Mouse (Mus musculus) ES-CJ7 (cell line): ENCODE measurements around the gene Tifa.

ENCODE experiments used
- DNase-seq: peaks from one replicate; pipeline ENCODE4 v3.0.0; 2011; ENCODE audit warnings: low read depth, low spot score

Gene Tifa

DNA sequence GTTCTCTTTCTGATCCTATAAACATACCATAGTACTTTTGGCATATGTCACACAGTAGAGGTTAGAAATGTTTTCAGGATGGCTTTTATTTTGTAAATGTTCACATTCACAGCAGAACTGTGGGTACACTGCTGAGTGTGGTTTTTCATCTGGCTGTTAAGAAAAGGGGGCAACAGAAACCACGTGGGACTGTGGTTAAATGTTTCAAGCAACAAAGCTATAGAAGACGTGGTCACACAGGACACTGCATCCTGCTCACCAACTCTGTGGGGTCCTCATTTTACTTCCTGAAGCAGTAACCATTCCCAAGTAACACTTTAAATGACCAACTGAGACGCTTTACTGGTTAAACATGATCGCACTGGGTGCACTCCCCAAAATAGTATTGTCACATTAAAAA lies 72.9 kb downstream of the Tifa start:
- DNase-seq, result no peak

DNA sequence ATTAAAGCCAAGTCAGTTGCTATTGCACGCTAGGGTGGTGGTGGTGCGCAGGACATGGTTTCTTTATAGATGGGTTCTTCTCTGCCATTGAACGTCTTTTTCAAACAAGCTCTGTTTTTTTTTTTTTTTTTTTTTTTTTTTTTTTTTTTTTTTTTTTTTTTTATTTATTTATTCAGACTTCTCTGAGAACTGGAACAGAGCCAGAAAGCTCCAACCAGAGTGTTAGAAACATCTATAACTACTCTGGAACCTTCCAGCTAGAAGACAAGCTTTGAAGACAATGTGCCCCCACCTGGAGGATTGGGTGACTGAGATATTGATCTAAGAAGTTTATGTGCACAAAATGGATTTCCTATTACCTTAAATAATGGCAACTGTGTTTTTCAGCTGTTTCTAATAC lies 74.0 kb downstream of the Tifa start:
- DNase-seq, result no peak

DNA sequence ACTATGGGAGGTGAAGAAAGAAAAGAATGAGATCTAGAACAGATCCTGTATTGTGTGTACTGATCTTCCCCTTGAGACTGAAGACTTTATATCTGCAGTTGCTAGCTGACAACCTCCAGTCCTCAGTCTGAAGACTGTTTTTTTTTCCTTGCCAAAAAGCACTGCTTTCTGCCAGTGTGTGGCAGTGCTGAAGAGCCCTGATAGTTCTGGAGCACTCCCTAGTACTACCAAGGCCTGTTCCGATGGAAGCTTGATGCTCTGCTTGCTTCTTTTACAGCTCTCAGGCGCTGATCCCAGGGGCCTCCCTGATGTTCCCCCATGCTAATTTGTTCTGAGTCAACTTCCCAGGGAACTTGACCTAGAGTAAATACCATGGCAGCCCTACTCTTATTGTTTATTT lies 74.6 kb downstream of the Tifa start:
- DNase-seq, result no peak

DNA sequence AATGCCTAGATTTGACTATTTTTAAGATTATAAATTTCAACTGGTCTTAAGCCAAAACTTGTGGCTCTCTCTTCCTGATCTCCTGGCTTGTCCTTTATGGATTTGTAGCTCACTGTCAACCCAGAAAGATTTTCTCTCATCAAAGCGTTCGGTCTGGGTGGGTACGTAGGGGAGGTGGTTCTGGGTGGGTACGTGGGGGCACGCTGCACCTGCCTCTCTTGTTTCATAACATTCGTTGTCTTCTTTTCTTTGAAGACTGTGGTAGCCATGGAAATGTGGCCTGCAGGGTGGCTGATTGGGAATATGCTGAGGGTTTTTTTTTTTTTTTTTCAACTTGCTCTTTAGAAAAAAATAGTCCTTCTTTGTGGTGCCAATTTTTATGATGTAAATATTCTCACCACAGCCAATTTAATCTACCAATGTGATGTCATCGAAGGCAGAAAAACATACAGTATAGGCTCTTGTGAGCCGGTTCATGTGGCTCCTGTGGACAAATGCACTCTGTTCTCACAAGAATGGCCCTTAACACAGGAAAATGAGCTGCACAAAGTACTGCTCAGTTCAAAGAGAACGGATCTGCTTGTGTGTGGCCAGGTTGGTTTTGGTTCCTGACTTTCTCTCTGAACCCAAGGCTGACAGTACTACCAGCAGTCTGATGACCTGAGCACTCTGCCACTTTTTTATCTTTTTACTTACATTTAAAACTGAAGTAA lies 78.6 kb downstream of the Tifa start:
- DNase-seq, result no peak

DNA sequence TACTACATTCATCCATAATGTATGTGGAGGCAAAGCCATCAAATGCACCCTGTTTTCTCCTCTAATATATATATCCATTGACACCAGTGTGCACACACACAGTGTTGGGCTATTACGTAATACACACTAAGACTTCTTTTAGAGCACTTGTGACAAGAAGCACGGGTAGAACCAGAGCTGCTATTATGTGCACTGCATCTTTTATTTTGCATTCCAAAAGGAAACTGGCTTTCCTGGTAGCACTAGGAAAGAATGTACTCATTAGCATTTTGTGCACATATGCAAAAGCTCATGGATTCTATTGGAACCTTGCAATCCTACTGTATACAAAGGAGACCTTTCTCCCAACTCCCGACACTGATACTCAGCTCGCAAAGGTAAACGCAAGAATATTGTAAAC lies 79.3 kb downstream of the Tifa start:
- DNase-seq, result no peak

DNA sequence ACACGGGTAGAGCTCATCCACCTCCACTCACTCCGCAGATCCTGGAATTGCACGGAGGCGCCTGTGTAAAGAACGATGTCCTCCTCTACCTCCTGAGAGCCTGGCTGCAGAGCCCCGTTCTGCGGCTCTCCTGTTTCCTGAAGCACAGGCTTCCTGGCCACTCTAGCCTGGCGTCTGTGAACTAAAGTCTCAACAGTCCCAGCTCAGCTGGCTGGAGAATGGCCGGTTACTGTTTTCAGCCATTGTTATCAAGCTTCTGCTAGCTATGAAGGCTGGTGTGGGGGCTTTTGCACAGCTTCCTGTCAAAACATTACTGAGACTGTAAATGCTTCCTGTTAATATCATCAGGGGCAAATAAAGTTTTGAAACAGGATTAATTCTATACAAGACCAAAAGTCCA lies 82.0 kb downstream of the Tifa start:
- DNase-seq, result no peak

DNA sequence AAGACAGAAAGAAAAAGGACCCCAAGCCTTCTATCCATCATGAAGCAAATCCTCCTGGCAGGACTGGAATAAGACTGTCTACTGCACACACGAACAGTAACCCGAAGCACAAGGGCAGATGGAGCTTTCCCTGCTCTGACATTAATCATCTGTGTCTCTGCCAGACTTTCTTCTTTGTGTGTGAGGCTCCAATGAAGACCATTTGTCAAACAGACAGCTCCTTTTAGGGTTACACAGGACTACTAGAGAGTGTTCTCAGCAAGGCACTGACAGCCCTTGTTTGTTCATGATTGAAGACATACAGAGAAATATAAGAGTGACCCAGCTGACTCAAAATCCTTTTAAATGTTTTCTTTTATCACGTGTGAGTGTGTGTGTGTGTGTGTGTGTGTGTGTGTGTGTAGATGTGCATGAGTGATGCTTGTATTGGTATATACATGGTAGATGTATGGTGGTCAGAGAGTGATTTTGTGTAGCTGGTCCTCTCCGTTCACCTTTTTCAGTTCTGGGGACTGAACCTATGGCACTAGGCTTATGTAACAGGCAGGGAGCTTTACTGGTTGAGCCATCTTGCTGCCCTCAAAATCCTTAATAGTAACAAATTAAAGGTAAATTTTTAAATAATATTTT lies 84.8 kb downstream of the Tifa start:
- no peak for DNase-seq

DNA sequence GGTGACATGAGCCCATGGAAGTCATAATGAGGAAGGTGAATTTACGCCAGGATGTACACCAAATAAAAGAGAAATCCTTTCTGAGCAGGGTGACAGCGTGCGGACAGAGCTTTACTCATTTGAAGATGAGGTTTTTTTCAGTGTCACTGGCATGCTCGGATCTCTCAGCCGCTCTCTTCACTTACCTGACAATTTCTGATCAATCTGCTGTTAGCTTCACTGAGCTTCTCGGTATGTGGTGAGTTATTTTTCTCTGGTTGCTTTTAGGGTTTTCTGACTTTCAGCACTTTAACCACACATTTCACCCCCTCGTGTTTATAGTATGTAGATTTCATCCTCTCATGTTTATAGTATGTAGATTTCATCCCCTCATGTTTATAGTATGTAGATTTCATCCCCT lies 85.5 kb downstream of the Tifa start:
- DNase-seq, result no peak

DNA sequence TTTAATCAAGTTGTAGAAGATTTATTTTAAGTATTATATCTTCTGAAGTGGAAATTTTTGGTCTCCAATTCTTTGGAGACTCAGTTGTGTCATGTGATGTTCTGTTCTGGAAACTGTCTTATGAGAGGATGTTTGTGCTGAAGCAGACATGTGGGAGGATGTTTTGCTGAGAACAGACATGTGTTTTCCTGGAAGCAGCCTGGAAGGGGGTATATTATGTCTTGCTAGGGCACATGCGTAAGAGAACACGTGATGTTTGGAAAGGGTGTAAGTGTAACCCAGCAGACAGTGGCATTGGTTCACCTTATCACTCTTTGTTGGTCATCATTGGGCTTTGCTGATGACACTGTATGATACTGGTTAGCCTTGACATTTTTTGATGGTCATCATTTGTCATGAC lies 85.9 kb downstream of the Tifa start:
- no peak for DNase-seq

DNA sequence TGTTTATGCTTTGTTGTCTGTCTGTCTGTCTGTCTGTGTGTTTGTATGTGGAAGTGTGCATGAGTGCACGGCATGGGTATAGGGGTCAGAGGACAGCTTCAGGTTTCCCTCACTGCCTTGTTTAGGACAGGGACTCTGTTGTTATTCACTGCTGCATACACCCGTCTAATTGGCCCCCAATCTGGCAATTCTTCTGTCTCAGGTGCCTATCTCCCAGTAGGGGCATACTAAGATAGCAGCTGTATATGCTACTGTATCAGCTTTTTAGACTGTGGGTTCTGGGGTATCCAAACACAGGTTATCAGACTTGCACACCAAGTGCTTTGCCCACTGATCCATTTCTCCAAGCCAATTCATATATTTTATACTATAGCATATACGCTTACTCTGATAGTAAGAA lies 90.4 kb downstream of the Tifa start:
- DNase-seq, result no peak

DNA sequence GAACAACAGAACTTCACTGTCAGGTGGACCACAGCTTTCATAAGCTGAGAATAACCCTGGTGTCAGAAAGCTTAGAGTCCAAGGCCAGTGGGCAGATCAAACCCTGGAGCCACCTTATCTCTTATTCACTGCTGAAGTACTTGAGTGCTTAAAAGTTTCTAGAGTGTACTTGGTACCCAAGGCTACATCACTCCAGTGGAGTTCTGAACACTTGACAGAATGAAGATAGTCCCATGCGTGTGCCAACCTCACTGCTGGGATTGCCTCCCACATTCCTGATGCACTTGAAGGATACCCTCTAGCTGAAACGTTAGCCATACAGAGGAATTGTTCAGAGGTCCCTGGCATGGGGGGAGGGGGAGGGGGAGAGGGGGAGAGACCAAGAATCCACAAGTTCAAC lies 92.1 kb downstream of the Tifa start:
- no peak for DNase-seq
